Mouse (Mus musculus): ENCODE data around the gene Fam102a. TPM values are rescaled to one million over a fixed set of nuclear protein-coding genes. Genes with fewer than 3 reads are reported as not detected.

Gene Fam102a
- polyA plus RNA-seq, 1 experiment from 2014 or later: 13.1 TPM

DNA sequence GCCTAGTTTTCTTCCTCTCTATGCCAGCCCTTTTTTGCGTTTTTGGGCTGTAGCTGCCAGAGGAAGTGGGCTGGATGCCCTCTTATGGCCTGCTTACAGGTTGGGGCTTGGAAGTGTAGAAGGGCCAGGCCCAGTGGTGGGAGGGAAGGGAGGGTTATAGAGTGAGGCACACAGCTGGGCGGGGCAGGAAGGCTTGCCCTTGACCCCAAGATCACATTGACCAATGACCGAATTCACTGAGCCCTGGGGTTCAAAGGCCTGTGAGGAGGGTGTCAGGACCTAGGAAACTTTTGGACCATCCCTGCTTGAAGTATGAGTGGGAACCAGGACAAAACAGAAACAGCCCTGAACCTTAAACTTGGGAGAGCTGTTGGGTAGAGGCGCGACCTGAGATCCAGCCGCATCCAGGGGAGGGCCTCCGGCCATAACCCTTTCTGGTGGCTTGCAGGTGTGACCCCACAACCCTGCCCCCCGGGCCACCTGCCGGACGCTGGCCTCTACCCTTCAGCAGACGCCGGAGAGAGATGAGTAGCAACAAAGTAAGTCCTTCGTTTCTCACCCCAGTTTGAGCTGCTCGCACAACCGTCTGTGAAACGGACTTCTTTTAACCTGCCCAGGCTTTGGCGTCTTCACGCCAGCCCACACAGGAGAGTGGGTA, 73.8 kb downstream of the Fam102a start:
- DNase-seq (ENCODE audit: low spot score) (no peak), ATAC-seq (ENCODE audit: insufficient read depth, low FRiP score, low TSS enrichment) (no peak)
- H3K4me2 ChIP-seq (ENCODE audit: low read depth): peak overlapping the region; percentile 83
- H3K4me3 ChIP-seq (ENCODE audit: low read depth, low read length): peak overlapping the region; percentile 16
- no peak overlapping the region for H3K9ac ChIP-seq (ENCODE audit: low read length)
- peaks cover 9% of the 10 kb centered on the region for H3K4me1 ChIP-seq (ENCODE audit: control insufficient read depth, insufficient read depth, low read length)
- 27% methylated on average over 18 of the region's 18 CpGs for WGBS
- no peaks in the 10 kb centered on the region; the same call in 1 of the 2 replicates for H3K27me3 ChIP-seq (ENCODE audit: control insufficient read depth, insufficient read depth, low read length)
- H3K9me3 ChIP-seq (ENCODE audit: control insufficient read depth, low read length): no peaks in the 10 kb centered on the region
- 0 out of 2 replicates have a peak overlapping the region, but pooled peaks have one; percentile 49 for H3K27ac ChIP-seq (ENCODE audit: low read depth, low read length)
- no peaks in the 10 kb centered on the region for H3K36me3 ChIP-seq (ENCODE audit: control insufficient read depth, insufficient read depth, low read length)

DNA sequence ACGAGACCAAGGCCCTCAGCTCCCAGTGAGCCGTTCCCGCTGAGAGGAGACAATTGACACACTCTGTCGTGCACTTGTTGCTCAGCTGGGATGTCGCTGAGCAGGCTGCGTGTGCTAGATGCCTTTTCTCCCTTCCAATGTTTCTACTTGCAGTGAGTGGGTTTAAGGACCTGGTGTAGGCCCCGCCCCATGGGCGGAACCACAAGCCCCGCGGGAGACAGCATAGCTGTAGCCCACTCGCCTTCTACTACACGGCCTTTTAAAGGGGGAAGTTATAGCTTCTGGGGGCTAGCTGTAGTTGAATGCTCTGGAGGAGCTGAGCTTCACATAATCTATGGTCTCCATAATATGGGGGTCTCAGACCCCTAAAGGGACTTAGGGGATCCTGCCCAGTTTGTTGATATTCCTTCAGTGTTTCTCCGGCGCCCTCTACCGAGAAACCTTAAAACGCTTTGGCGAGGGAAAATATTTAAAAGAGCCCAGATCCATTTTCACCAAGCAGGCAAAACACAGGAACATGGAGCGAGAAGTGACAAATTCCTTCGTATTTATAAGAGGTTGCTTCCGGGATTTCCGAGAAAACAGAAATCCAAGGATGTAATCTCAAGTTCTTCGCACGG, 75.6 kb downstream of the Fam102a start:
- Histone ChIP-seq H3K9ac (ENCODE audit: low read length) (no peak overlapping the region), H3K27ac (ENCODE audit: low read depth, low read length) (no peak overlapping the region), H3K4me3 (ENCODE audit: low read depth, low read length) (no peak overlapping the region), H3K36me3 (ENCODE audit: control insufficient read depth, insufficient read depth, low read length) (no peaks in the 10 kb centered on the region; the same call in 1 of the 2 replicates), H3K4me2 (ENCODE audit: low read depth) (peak overlapping the region; percentile 39), H3K9me3 (ENCODE audit: control insufficient read depth, low read length) (no peaks in the 10 kb centered on the region), H3K4me1 (ENCODE audit: control insufficient read depth, insufficient read depth, low read length) (peaks cover 9% of the 10 kb centered on the region), H3K27me3 (ENCODE audit: control insufficient read depth, insufficient read depth, low read length) (no peaks in the 10 kb centered on the region; the same call in 1 of the 2 replicates)
- DNase-seq (ENCODE audit: low spot score) (peak; percentile 48), ATAC-seq (ENCODE audit: insufficient read depth, low FRiP score, low TSS enrichment) (no peak)
- 17% methylated on average over 23 of the region's 23 CpGs for WGBS

DNA sequence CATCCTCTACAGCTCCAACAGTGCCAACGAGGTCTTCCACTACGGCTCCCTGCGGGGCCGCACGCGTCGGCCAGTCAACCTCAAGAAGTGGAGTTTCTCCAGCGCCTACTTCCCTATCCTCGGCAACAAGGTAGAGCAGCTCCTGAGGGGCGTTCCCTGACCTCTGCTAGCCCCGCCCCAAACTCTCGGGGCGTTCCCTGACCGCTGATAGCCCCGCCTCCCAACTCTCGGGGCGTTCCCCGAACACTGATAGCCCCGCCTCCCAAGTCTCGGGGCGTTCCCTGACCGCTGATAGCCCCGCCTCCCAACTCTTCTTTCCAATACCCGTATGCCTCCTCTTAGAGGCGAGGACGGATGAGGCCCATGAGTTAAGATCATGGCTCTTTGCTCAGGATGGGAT, 77.1 kb downstream of the Fam102a start:
- H3K4me3 ChIP-seq (ENCODE audit: low read depth, low read length): no peak overlapping the region
- no peaks in the 10 kb centered on the region for H3K9me3 ChIP-seq (ENCODE audit: control insufficient read depth, low read length)
- WGBS: 61% methylated on average over 26 of the region's 26 CpGs
- no peak overlapping the region for H3K4me2 ChIP-seq (ENCODE audit: low read depth)
- no peaks in the 10 kb centered on the region; the same call in 1 of the 2 replicates for H3K36me3 ChIP-seq (ENCODE audit: control insufficient read depth, insufficient read depth, low read length)
- H3K27ac ChIP-seq (ENCODE audit: low read depth, low read length): no peak overlapping the region
- H3K27me3 ChIP-seq (ENCODE audit: control insufficient read depth, insufficient read depth, low read length): no peaks in the 10 kb centered on the region; the same call in 1 of the 2 replicates
- no peak for ATAC-seq (ENCODE audit: insufficient read depth, low FRiP score, low TSS enrichment)
- H3K4me1 ChIP-seq (ENCODE audit: control insufficient read depth, insufficient read depth, low read length): peaks cover 9% of the 10 kb centered on the region
- no peak for DNase-seq (ENCODE audit: low spot score)
- no peak overlapping the region for H3K9ac ChIP-seq (ENCODE audit: low read length)

DNA sequence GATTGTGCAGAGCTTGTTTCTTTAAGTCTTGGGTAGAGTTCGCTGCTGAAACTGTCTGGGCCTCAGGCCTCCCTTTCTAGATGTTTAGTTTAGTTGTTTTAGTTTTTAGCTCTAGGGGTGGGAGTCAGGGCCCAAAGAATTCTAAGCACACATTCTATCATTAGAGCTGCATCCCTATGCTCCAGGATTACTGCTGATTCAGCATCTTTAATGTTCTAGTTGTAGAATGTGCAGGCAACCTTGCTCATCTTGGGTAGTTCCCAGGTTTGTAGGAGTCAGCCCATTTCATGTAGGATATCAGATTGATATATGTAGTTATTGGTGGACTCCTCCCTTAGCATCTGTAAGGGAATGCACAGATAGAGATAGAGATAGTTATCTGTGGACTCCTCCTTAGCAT, 82.0 kb downstream of the Fam102a start:
- ATAC-seq (ENCODE audit: insufficient read depth, low FRiP score, low TSS enrichment) (no peak), DNase-seq (ENCODE audit: low spot score) (no peak)
- Histone ChIP-seq H3K36me3 (ENCODE audit: control insufficient read depth, insufficient read depth, low read length) (no peaks in the 10 kb centered on the region; the same call in 1 of the 2 replicates), H3K27me3 (ENCODE audit: control insufficient read depth, insufficient read depth, low read length) (no peaks in the 10 kb centered on the region), H3K4me3 (ENCODE audit: low read depth, low read length) (no peak overlapping the region), H3K9me3 (ENCODE audit: control insufficient read depth, low read length) (no peaks in the 10 kb centered on the region), H3K4me2 (ENCODE audit: low read depth) (no peak overlapping the region), H3K9ac (ENCODE audit: low read length) (no peak overlapping the region), H3K27ac (ENCODE audit: low read depth, low read length) (no peak overlapping the region), H3K4me1 (ENCODE audit: control insufficient read depth, insufficient read depth, low read length) (peaks cover 14% of the 10 kb centered on the region)
- WGBS: 92% methylated on average over 1 of the region's 1 CpGs

DNA sequence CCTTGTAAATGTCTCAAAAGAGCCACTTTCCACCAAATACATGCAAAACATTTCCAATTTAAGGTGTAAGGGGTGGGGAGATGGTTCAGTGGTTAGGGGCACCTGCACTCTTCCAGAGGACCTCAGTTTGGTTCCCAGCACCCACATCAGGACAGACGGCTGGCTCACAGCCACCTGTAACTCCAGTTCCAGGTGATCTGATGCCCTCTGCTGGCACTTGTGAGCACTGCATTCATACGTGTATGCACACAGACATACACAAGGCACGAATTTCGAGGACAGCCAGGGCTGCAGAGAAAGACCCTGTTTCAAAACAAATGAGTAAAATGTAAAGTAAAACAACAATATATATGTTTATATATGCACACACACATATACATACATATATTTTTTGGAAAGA, 82.5 kb downstream of the Fam102a start:
- no peaks in the 10 kb centered on the region for H3K27me3 ChIP-seq (ENCODE audit: control insufficient read depth, insufficient read depth, low read length)
- no peaks in the 10 kb centered on the region for H3K9me3 ChIP-seq (ENCODE audit: control insufficient read depth, low read length)
- H3K4me3 ChIP-seq (ENCODE audit: low read depth, low read length): no peak overlapping the region
- H3K9ac ChIP-seq (ENCODE audit: low read length): no peak overlapping the region
- 93% methylated on average over 4 of the region's 4 CpGs for WGBS
- no peak overlapping the region for H3K27ac ChIP-seq (ENCODE audit: low read depth, low read length)
- no peak overlapping the region for H3K4me2 ChIP-seq (ENCODE audit: low read depth)
- no peaks in the 10 kb centered on the region; the same call in 1 of the 2 replicates for H3K36me3 ChIP-seq (ENCODE audit: control insufficient read depth, insufficient read depth, low read length)
- DNase-seq (ENCODE audit: low spot score) (no peak), ATAC-seq (ENCODE audit: insufficient read depth, low FRiP score, low TSS enrichment) (no peak)
- H3K4me1 ChIP-seq (ENCODE audit: control insufficient read depth, insufficient read depth, low read length): peaks cover 14% of the 10 kb centered on the region

DNA sequence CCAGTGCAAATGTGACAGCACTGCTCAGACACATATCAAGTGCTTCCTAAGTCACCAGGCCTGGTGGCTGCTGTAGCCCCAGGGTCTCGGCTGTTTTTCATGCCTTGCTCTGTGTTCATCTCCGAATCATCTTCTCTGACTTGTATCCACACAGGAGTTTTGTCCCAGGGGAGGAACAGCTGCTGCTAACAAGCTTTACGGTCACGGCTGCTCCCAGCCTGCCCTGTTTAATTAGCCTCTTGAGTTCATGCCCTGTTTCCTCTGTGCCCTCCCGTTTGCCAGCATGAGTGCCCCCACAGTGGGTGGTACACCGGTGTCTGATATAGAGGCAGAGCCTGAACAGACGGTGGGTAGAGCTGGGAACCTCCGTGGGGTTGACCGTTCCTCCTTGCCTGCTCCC, 82.9 kb downstream of the Fam102a start:
- no peak overlapping the region for H3K27ac ChIP-seq (ENCODE audit: low read depth, low read length)
- DNase-seq (ENCODE audit: low spot score): no peak
- no peak overlapping the region for H3K9ac ChIP-seq (ENCODE audit: low read length)
- H3K36me3 ChIP-seq (ENCODE audit: control insufficient read depth, insufficient read depth, low read length): no peaks in the 10 kb centered on the region; the same call in 1 of the 2 replicates
- WGBS: 72% methylated on average over 9 of the region's 9 CpGs
- peaks cover 14% of the 10 kb centered on the region for H3K4me1 ChIP-seq (ENCODE audit: control insufficient read depth, insufficient read depth, low read length)
- H3K9me3 ChIP-seq (ENCODE audit: control insufficient read depth, low read length): no peaks in the 10 kb centered on the region
- no peak overlapping the region for H3K4me3 ChIP-seq (ENCODE audit: low read depth, low read length)
- ATAC-seq (ENCODE audit: insufficient read depth, low FRiP score, low TSS enrichment): no peak
- no peaks in the 10 kb centered on the region for H3K27me3 ChIP-seq (ENCODE audit: control insufficient read depth, insufficient read depth, low read length)
- no peak overlapping the region for H3K4me2 ChIP-seq (ENCODE audit: low read depth)

Other genes starting within 250 kb of the Fam102a start
- gene Golga2, start 247.9 kb upstream of the Fam102a start, polyA plus RNA-seq (2014; fragmentation: Nextera tagmentation; extraction: Ambion mirVana): 22.1 and 23.8 TPM in 2 replicates
- 330 and 385 TPM in 2 replicates for gene Swi5, start 247.3 kb upstream of the Fam102a start, polyA plus RNA-seq (2014; fragmentation: Nextera tagmentation; extraction: Ambion mirVana)
- 57.0 TPM in 2 replicates for gene Ciz1, start 183.0 kb upstream of the Fam102a start, polyA plus RNA-seq (2014; fragmentation: Nextera tagmentation; extraction: Ambion mirVana)
- gene Dnm1, start 182.0 kb upstream of the Fam102a start, polyA plus RNA-seq (2014; fragmentation: Nextera tagmentation; extraction: Ambion mirVana): 23.7 and 29.5 TPM in 2 replicates
- gene 1110008P14Rik, start 153.4 kb upstream of the Fam102a start, polyA plus RNA-seq (2014; fragmentation: Nextera tagmentation; extraction: Ambion mirVana): 59.8 and 65.6 TPM in 2 replicates
- 0.25 and 0.51 TPM in 2 replicates for gene Lcn2, start 147.1 kb upstream of the Fam102a start, polyA plus RNA-seq (2014; fragmentation: Nextera tagmentation; extraction: Ambion mirVana)
- gene Ptges2, start 139.4 kb upstream of the Fam102a start, polyA plus RNA-seq (2014; fragmentation: Nextera tagmentation; extraction: Ambion mirVana): 25.6 and 33.6 TPM in 2 replicates
- 5.5 and 6.9 TPM in 2 replicates for gene Naif1, start 84.9 kb upstream of the Fam102a start, polyA plus RNA-seq (2014; fragmentation: Nextera tagmentation; extraction: Ambion mirVana)
- gene Slc25a25, start 83.9 kb upstream of the Fam102a start, polyA plus RNA-seq (2014; fragmentation: Nextera tagmentation; extraction: Ambion mirVana): 28.1 and 33.5 TPM in 2 replicates
- 110 and 111 TPM in 2 replicates for gene Dpm2, start 35.5 kb downstream of the Fam102a start, polyA plus RNA-seq (2014; fragmentation: Nextera tagmentation; extraction: Ambion mirVana)
- 2.6 and 3.6 TPM in 2 replicates for gene Pip5kl1, start 39.5 kb downstream of the Fam102a start, polyA plus RNA-seq (2014; fragmentation: Nextera tagmentation; extraction: Ambion mirVana)
- gene 9430097D07Rik, start 40.4 kb downstream of the Fam102a start, polyA plus RNA-seq (2014; fragmentation: Nextera tagmentation; extraction: Ambion mirVana): 0.25 and 0.58 TPM in 2 replicates
- 20.9 and 21.8 TPM in 2 replicates for gene St6galnac4, start 51.8 kb downstream of the Fam102a start, polyA plus RNA-seq (2014; fragmentation: Nextera tagmentation; extraction: Ambion mirVana)
- gene St6galnac6, start 64.4 kb downstream of the Fam102a start, polyA plus RNA-seq (2014; fragmentation: Nextera tagmentation; extraction: Ambion mirVana): 4.8 and 5.1 TPM in 2 replicates
- gene Ak1, start 86.4 kb downstream of the Fam102a start, polyA plus RNA-seq (2014; fragmentation: Nextera tagmentation; extraction: Ambion mirVana): 33.0 and 33.8 TPM in 2 replicates
- gene Eng, start 111.3 kb downstream of the Fam102a start, polyA plus RNA-seq (2014; fragmentation: Nextera tagmentation; extraction: Ambion mirVana): 24.5 and 26.8 TPM in 2 replicates
- gene Fpgs, start 168.8 kb downstream of the Fam102a start, polyA plus RNA-seq (2014; fragmentation: Nextera tagmentation; extraction: Ambion mirVana): 18.0 and 19.4 TPM in 2 replicates
- gene Cdk9, start 177.7 kb downstream of the Fam102a start, polyA plus RNA-seq (2014; fragmentation: Nextera tagmentation; extraction: Ambion mirVana): 82.4 and 84.6 TPM in 2 replicates
- 30.6 TPM in 2 replicates for gene Sh2d3c, start 185.7 kb downstream of the Fam102a start, polyA plus RNA-seq (2014; fragmentation: Nextera tagmentation; extraction: Ambion mirVana)
- 2.1 and 2.2 TPM in 2 replicates for gene 6330409D20Rik, start 205.7 kb downstream of the Fam102a start, polyA plus RNA-seq (2014; fragmentation: Nextera tagmentation; extraction: Ambion mirVana)
- 59.7 and 63.1 TPM in 2 replicates for gene Tor2a, start 221.9 kb downstream of the Fam102a start, polyA plus RNA-seq (2014; fragmentation: Nextera tagmentation; extraction: Ambion mirVana)
- gene Ttc16, start 240.3 kb downstream of the Fam102a start, polyA plus RNA-seq (2014; fragmentation: Nextera tagmentation; extraction: Ambion mirVana): 0.27 and 1.1 TPM in 2 replicates
- gene Ptrh1, start 240.5 kb downstream of the Fam102a start, polyA plus RNA-seq (2014; fragmentation: Nextera tagmentation; extraction: Ambion mirVana): 3.4 and 3.6 TPM in 2 replicates
- gene Cfap157, start 249.1 kb downstream of the Fam102a start, polyA plus RNA-seq (2014; fragmentation: Nextera tagmentation; extraction: Ambion mirVana): 0.87 TPM in 1 of 2 replicates, not detected in the other